Mouse (Mus musculus): ENCODE results near the gene Pdlim4.

GRCm38 (mm10) chr11:54062086-54062752 is 6.6 kb downstream of the Pdlim4 start:
- no peak for TF ChIP-seq POLR2A (IDR thresholded peaks at IDR 0.05; ENCODE audit: low read depth, low read length)
- TF ChIP-seq CTCF (IDR thresholded peaks at IDR 0.05; ENCODE audit: borderline replicate concordance, insufficient read depth, low read length): no peak
